Mouse (Mus musculus): ENCODE measurements around the gene Rpia. TPM values are rescaled to one million over a fixed set of nuclear protein-coding genes. Genes with fewer than 3 reads are reported as not detected.

Rpia gene
- polyA plus RNA-seq, 1 experiment from 2014 or later = 2.8 TPM

GRCm38 (mm10) chr6:70815471-70815870 lies 23.4 kb upstream of the Rpia start:
- no peaks in the 10 kb centered on the region for H3K27me3 ChIP-seq (ENCODE audit: poor library complexity, severe bottlenecking)
- DNase-seq (ENCODE audit: extremely low spot score, low spot score) = no peak
- H3K4me3 ChIP-seq = no peak overlapping the region
- H3K27ac ChIP-seq = no peak overlapping the region
- no peaks in the 10 kb centered on the region for H3K36me3 ChIP-seq (replicated peaks)
- peaks cover 9% of the 10 kb centered on the region for H3K4me1 ChIP-seq
- 92% methylated on average over 8 of the region's 8 CpGs for WGBS
- no peaks in the 10 kb centered on the region for H3K9me3 ChIP-seq

GRCm38 (mm10) chr6:70814629-70814950 lies 22.6 kb upstream of the Rpia start:
- Histone ChIP-seq H3K36me3 (replicated peaks) (no peaks in the 10 kb centered on the region), H3K9me3 (no peaks in the 10 kb centered on the region), H3K4me1 (peaks cover 9% of the 10 kb centered on the region), H3K4me3 (no peak overlapping the region), H3K27ac (no peak overlapping the region), H3K27me3 (ENCODE audit: poor library complexity, severe bottlenecking) (no peaks in the 10 kb centered on the region)
- 92% methylated on average over 4 of the region's 4 CpGs for WGBS
- no peak for DNase-seq (ENCODE audit: extremely low spot score, low spot score)

GRCm38 (mm10) chr6:70813921-70814628 lies 22.0 kb upstream of the Rpia start:
- no peak overlapping the region for H3K4me3 ChIP-seq
- H3K36me3 ChIP-seq (replicated peaks) = no peaks in the 10 kb centered on the region
- H3K27me3 ChIP-seq (ENCODE audit: poor library complexity, severe bottlenecking) = no peaks in the 10 kb centered on the region
- no peak overlapping the region for H3K27ac ChIP-seq
- 89% methylated on average over 18 of the region's 18 CpGs for WGBS
- H3K4me1 ChIP-seq = peaks cover 9% of the 10 kb centered on the region
- H3K9me3 ChIP-seq = no peaks in the 10 kb centered on the region
- DNase-seq (ENCODE audit: extremely low spot score, low spot score) = no peak

GRCm38 (mm10) chr6:70812526-70812895 lies 20.5 kb upstream of the Rpia start:
- no peaks in the 10 kb centered on the region for H3K27me3 ChIP-seq (ENCODE audit: poor library complexity, severe bottlenecking)
- no peak overlapping the region for H3K4me3 ChIP-seq
- H3K36me3 ChIP-seq (replicated peaks) = no peaks in the 10 kb centered on the region
- peaks cover 15% of the 10 kb centered on the region for H3K4me1 ChIP-seq
- no peak for DNase-seq (ENCODE audit: extremely low spot score, low spot score)
- no peak overlapping the region for H3K27ac ChIP-seq
- 48% methylated on average over 4 of the region's 4 CpGs for WGBS
- no peaks in the 10 kb centered on the region for H3K9me3 ChIP-seq

- peak; percentile 58 for DNase-seq (ENCODE audit: extremely low spot score, low spot score)
- Histone ChIP-seq H3K27me3 (ENCODE audit: poor library complexity, severe bottlenecking) (0 out of 2 replicates have a peak, but pooled peaks cover 4% of the 10 kb centered on the region), H3K27ac (no peak overlapping the region), H3K4me1 (peaks cover 19% of the 10 kb centered on the region), H3K36me3 (replicated peaks) (no peaks in the 10 kb centered on the region), H3K9me3 (no peaks in the 10 kb centered on the region), H3K4me3 (no peak overlapping the region)
- 28% methylated on average over 6 of the region's 6 CpGs for WGBS
Observed at GRCm38 (mm10) chr6:70811557-70812525, 19.8 kb upstream of the Rpia start.

GRCm38 (mm10) chr6:70810524-70810923 lies 18.5 kb upstream of the Rpia start:
- H3K9me3 ChIP-seq = no peaks in the 10 kb centered on the region
- no peak overlapping the region for H3K27ac ChIP-seq
- 79% methylated on average over 1 of the region's 1 CpGs for WGBS
- no peaks in the 10 kb centered on the region for H3K36me3 ChIP-seq (replicated peaks)
- H3K27me3 ChIP-seq (ENCODE audit: poor library complexity, severe bottlenecking) = 0 out of 2 replicates have a peak, but pooled peaks cover 4% of the 10 kb centered on the region
- no peak overlapping the region for H3K4me3 ChIP-seq
- no peak for DNase-seq (ENCODE audit: extremely low spot score, low spot score)
- peaks cover 32% of the 10 kb centered on the region for H3K4me1 ChIP-seq

- Histone ChIP-seq H3K4me1 (peaks cover 32% of the 10 kb centered on the region), H3K9me3 (no peaks in the 10 kb centered on the region), H3K27me3 (ENCODE audit: poor library complexity, severe bottlenecking) (0 out of 2 replicates have a peak, but pooled peaks cover 4% of the 10 kb centered on the region), H3K36me3 (replicated peaks) (no peaks in the 10 kb centered on the region), H3K27ac (no peak overlapping the region; the same call in 1 of the 2 replicates), H3K4me3 (no peak overlapping the region)
- WGBS = 46% methylated on average over 1 of the region's 1 CpGs
- no peak for DNase-seq (ENCODE audit: extremely low spot score, low spot score)
Observed at GRCm38 (mm10) chr6:70806514-70806912, 14.5 kb upstream of the Rpia start.

GRCm38 (mm10) chr6:70805820-70806513 lies 13.9 kb upstream of the Rpia start:
- no peaks in the 10 kb centered on the region for H3K9me3 ChIP-seq
- no peak overlapping the region for H3K4me3 ChIP-seq
- H3K27ac ChIP-seq = 0 out of 2 replicates have a peak overlapping the region, but pooled peaks have one; percentile 40
- H3K4me1 ChIP-seq = peaks cover 32% of the 10 kb centered on the region
- 13% methylated on average over 13 of the region's 13 CpGs for WGBS
- peak; percentile 70 for DNase-seq (ENCODE audit: extremely low spot score, low spot score)
- 0 out of 2 replicates have a peak, but pooled peaks cover 4% of the 10 kb centered on the region for H3K27me3 ChIP-seq (ENCODE audit: poor library complexity, severe bottlenecking)
- no peaks in the 10 kb centered on the region for H3K36me3 ChIP-seq (replicated peaks)

- H3K4me3 ChIP-seq = peak overlapping the region; percentile 19; the same call in 1 of the 2 replicates
- peak; percentile 63 for DNase-seq (ENCODE audit: extremely low spot score, low spot score)
- no peaks in the 10 kb centered on the region for H3K36me3 ChIP-seq (replicated peaks)
- 0 out of 2 replicates have a peak, but pooled peaks cover 4% of the 10 kb centered on the region for H3K27me3 ChIP-seq (ENCODE audit: poor library complexity, severe bottlenecking)
- H3K27ac ChIP-seq = no peak overlapping the region
- H3K9me3 ChIP-seq = no peaks in the 10 kb centered on the region
- peaks cover 32% of the 10 kb centered on the region for H3K4me1 ChIP-seq
- 16% methylated on average over 7 of the region's 7 CpGs for WGBS
Observed at GRCm38 (mm10) chr6:70805267-70805666, 13.2 kb upstream of the Rpia start.

- Histone ChIP-seq H3K27ac (no peak overlapping the region), H3K4me3 (peak overlapping the region; percentile 14; the same call in 1 of the 2 replicates), H3K27me3 (ENCODE audit: poor library complexity, severe bottlenecking) (0 out of 2 replicates have a peak, but pooled peaks cover 4% of the 10 kb centered on the region), H3K9me3 (no peaks in the 10 kb centered on the region), H3K4me1 (peaks cover 32% of the 10 kb centered on the region), H3K36me3 (replicated peaks) (no peaks in the 10 kb centered on the region)
- DNase-seq (ENCODE audit: extremely low spot score, low spot score) = no peak
- WGBS = 32% methylated on average over 3 of the region's 3 CpGs
Observed at GRCm38 (mm10) chr6:70804632-70805031, 12.6 kb upstream of the Rpia start.

- 23% methylated on average over 9 of the region's 9 CpGs for WGBS
- no peaks in the 10 kb centered on the region for H3K9me3 ChIP-seq
- H3K4me1 ChIP-seq = peaks cover 4% of the 10 kb centered on the region
- no peak overlapping the region for H3K27ac ChIP-seq
- H3K4me3 ChIP-seq = no peak overlapping the region
- DNase-seq (ENCODE audit: extremely low spot score, low spot score) = peak; percentile 59
- H3K36me3 ChIP-seq (replicated peaks) = no peaks in the 10 kb centered on the region
- no peaks in the 10 kb centered on the region for H3K27me3 ChIP-seq (ENCODE audit: poor library complexity, severe bottlenecking)
Observed at GRCm38 (mm10) chr6:70797581-70798251, 5.7 kb upstream of the Rpia start.

GRCm38 (mm10) chr6:70796940-70797339 lies 4.9 kb upstream of the Rpia start:
- no peak for DNase-seq (ENCODE audit: extremely low spot score, low spot score)
- Histone ChIP-seq H3K4me1 (peaks cover 7% of the 10 kb centered on the region), H3K4me3 (no peak overlapping the region), H3K36me3 (replicated peaks) (no peaks in the 10 kb centered on the region), H3K9me3 (no peaks in the 10 kb centered on the region), H3K27ac (no peak overlapping the region), H3K27me3 (ENCODE audit: poor library complexity, severe bottlenecking) (no peaks in the 10 kb centered on the region)
- WGBS = 86% methylated on average over 6 of the region's 6 CpGs

Measured in forebrain, embryonic 10.5 days (tissue).